Mouse (Mus musculus): ENCODE results near the gene Cdh20. TPM values are rescaled to one million over a fixed set of nuclear protein-coding genes. Genes with fewer than 3 reads are reported as not detected.
"Not testable (repeated sequence)": the region's sequence is repeated elsewhere in the genome, so short reads cannot be mapped to it uniquely, and the experiment has no call there.

Gene Cdh20
- polyA plus RNA-seq, 1 experiment from 2014 or later: 0.97 TPM

DNA sequence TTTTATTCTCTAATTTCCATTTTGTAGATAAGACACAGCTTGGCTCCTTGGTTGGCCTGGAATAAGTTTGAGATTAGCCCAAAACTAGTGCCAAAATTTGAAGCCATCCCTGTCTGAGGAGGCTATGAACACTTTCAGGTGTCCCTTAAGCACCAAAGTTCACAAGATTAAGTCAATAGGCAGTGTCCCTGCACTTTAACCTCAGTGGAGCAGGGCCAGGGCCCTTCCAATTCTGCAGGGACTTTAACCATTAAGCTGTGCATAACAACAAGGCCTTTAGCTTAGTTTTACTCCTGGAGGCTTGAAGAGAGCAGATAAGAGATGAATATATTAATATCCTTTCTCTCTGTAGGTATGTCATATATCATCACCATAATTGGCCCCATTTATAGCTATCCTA lies 170.8 kb downstream of the Cdh20 start:
- no peak overlapping the region for H3K4me2 ChIP-seq (replicated peaks; ENCODE audit: low read depth, low read length)
- H3K9ac ChIP-seq (ENCODE audit: low read depth, low read length): no peak overlapping the region
- no peaks in the 10 kb centered on the region for H3K36me3 ChIP-seq (ENCODE audit: control insufficient read depth, insufficient read depth, low read length)
- no peak overlapping the region for H3K27ac ChIP-seq (ENCODE audit: low read depth, low read length)
- no peaks in the 10 kb centered on the region for H3K27me3 ChIP-seq (ENCODE audit: control insufficient read depth, insufficient read depth, low read length)
- no peak overlapping the region for H3K4me3 ChIP-seq (ENCODE audit: low read depth, low read length)
- DNase-seq (ENCODE audit: low spot score): no peak
- ATAC-seq (ENCODE audit: low FRiP score): no peak
- H3K9me3 ChIP-seq (ENCODE audit: control insufficient read depth, low read length): no peaks in the 10 kb centered on the region
- no peaks in the 10 kb centered on the region for H3K4me1 ChIP-seq (replicated peaks; ENCODE audit: control insufficient read depth, insufficient read depth, low read length)

DNA sequence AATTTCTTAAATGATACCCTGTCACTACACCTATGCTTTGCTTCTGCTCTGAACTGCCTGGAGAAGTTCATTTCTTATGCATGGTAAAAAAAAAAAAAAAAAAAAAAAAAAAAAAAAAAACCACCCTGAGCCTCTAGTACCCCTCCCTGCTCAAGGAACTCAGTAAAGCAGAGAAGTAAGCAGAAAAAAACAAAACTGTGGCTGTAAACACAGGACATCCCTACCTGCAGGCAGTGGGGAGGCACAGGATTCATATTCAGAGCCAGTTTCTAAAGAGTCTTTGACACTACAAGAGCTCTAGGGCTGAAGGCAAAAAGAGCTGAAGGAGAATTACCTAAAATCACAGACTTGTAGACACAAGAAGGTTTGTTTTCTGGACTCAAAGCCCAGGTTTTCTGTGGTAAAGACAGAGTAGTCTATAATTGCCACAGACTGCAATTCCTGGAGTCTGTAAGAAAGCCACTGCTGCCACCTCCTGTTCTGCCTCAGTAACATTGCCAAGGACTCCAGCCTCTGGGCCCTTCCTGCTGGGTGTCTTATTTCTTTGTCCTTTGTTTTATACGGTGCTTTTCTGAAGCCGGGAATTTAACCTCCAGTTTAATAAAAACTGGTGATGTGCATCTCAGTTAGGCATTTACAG lies 176.3 kb downstream of the Cdh20 start:
- Histone ChIP-seq H3K9ac (ENCODE audit: low read depth, low read length) (no peak overlapping the region), H3K27me3 (ENCODE audit: control insufficient read depth, insufficient read depth, low read length) (no peaks in the 10 kb centered on the region), H3K4me3 (ENCODE audit: low read depth, low read length) (no peak overlapping the region), H3K36me3 (ENCODE audit: control insufficient read depth, insufficient read depth, low read length) (no peaks in the 10 kb centered on the region), H3K27ac (ENCODE audit: low read depth, low read length) (no peak overlapping the region), H3K4me2 (replicated peaks; ENCODE audit: low read depth, low read length) (no peak overlapping the region), H3K9me3 (ENCODE audit: control insufficient read depth, low read length) (no peaks in the 10 kb centered on the region), H3K4me1 (replicated peaks; ENCODE audit: control insufficient read depth, insufficient read depth, low read length) (no peaks in the 10 kb centered on the region)
- WGBS: 17% methylated on average over 2 of the region's 2 CpGs
- peak; percentile 66 for DNase-seq (ENCODE audit: low spot score)
- peak; percentile 86 for ATAC-seq (ENCODE audit: low FRiP score)

DNA sequence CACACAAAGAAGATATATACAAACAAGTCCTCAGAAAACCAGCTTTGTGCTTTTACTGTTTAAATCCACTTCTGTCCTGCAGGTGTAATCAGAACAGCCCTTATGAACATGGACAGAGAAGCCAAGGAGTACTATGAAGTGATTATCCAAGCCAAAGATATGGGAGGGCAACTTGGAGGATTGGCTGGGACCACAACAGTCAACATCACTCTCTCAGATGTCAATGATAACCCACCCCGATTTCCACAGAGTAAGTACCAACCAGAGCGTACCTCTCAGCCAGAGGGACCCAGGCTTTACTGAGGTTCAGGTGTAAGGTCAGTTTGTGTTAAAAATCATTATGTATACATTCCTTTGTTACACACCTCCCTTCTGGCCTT lies 176.8 kb downstream of the Cdh20 start:
- ATAC-seq (ENCODE audit: low FRiP score): no peak
- Histone ChIP-seq H3K27ac (ENCODE audit: low read depth, low read length) (no peak overlapping the region), H3K9ac (ENCODE audit: low read depth, low read length) (no peak overlapping the region), H3K9me3 (ENCODE audit: control insufficient read depth, low read length) (no peaks in the 10 kb centered on the region), H3K4me3 (ENCODE audit: low read depth, low read length) (no peak overlapping the region), H3K4me1 (replicated peaks; ENCODE audit: control insufficient read depth, insufficient read depth, low read length) (no peaks in the 10 kb centered on the region), H3K36me3 (ENCODE audit: control insufficient read depth, insufficient read depth, low read length) (no peaks in the 10 kb centered on the region), H3K4me2 (replicated peaks; ENCODE audit: low read depth, low read length) (no peak overlapping the region), H3K27me3 (ENCODE audit: control insufficient read depth, insufficient read depth, low read length) (no peaks in the 10 kb centered on the region)
- WGBS: 86% methylated on average over 2 of the region's 2 CpGs
- DNase-seq (ENCODE audit: low spot score): no peak

DNA sequence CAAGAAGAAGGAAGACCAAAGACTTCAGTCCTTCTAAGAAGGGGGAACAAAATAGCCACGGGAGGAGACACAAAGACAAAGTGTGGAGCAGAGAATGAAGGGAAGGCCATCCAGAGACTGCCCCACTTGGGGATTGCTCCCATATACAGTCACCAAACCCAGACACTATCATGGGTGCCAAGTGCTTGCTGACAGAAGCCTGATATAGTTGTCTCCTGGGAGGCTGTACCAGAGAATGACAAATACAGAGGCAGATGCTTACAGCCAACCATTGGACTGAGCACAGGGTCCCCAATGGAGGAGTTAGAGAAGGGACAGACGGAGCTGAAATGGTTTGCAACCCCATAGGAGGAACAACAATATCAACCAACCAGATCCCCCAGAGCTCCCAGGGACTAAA lies 181.3 kb downstream of the Cdh20 start:
- not testable (repeated sequence) for H3K4me3 ChIP-seq (ENCODE audit: low read depth, low read length); H3K9ac ChIP-seq (ENCODE audit: low read depth, low read length); DNase-seq (ENCODE audit: low spot score); H3K36me3 ChIP-seq (ENCODE audit: control insufficient read depth, insufficient read depth, low read length); H3K9me3 ChIP-seq (ENCODE audit: control insufficient read depth, low read length); H3K4me1 ChIP-seq (replicated peaks; ENCODE audit: control insufficient read depth, insufficient read depth, low read length); ATAC-seq (ENCODE audit: low FRiP score); H3K27ac ChIP-seq (ENCODE audit: low read depth, low read length); H3K27me3 ChIP-seq (ENCODE audit: control insufficient read depth, insufficient read depth, low read length); H3K4me2 ChIP-seq (replicated peaks; ENCODE audit: low read depth, low read length)
- 83% methylated on average over 2 of the region's 2 CpGs for WGBS

DNA sequence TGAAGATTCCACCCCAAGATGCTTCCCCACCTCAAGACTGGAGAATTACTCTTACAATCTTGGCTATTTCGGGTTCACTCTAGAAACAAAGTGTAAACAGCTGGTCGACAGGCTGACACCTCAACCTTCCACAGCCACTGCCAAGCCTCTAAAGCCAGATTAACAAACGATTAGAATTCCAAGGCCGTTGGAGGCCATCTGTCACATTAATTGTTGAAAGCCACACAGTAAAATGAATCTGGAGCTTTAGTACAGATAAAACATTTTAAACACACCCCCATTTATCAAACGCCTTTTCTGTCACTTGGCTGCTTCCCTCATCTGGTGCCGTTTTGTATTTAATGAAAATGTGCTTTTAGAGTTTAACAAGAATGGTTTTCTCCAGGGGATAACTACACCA lies 188.7 kb downstream of the Cdh20 start:
- ATAC-seq (ENCODE audit: low FRiP score): peak; percentile 75
- Histone ChIP-seq H3K27ac (ENCODE audit: low read depth, low read length) (no peak overlapping the region), H3K36me3 (ENCODE audit: control insufficient read depth, insufficient read depth, low read length) (no peaks in the 10 kb centered on the region), H3K4me1 (replicated peaks; ENCODE audit: control insufficient read depth, insufficient read depth, low read length) (no peaks in the 10 kb centered on the region), H3K27me3 (ENCODE audit: control insufficient read depth, insufficient read depth, low read length) (no peaks in the 10 kb centered on the region), H3K9me3 (ENCODE audit: control insufficient read depth, low read length) (no peaks in the 10 kb centered on the region), H3K4me3 (ENCODE audit: low read depth, low read length) (no peak overlapping the region), H3K9ac (ENCODE audit: low read depth, low read length) (no peak overlapping the region), H3K4me2 (replicated peaks; ENCODE audit: low read depth, low read length) (no peak overlapping the region)
- peak; percentile 45 for DNase-seq (ENCODE audit: low spot score)
- WGBS: 41% methylated on average over 6 of the region's 6 CpGs

DNA sequence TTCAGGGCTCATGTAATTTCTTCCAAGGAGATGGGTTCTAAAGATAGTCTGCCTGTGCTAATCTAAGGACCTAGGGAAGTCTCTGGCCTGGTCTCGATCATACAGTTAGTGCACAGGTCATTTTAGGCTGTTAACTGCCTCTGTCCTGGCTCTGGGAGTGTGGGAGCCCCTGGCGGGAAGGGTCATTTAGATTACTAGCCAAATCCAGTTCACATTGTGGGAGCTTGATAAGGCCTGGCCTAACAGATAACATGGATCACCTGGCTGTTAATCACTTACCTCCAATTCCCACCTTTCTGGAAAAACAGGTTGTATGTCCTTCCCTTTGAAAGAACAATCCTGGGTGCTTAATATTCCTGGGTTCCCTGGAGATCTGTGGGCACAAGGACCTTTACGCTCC lies 193.3 kb downstream of the Cdh20 start:
- DNase-seq (ENCODE audit: low spot score) (no peak), ATAC-seq (ENCODE audit: low FRiP score) (no peak)
- no peaks in the 10 kb centered on the region for H3K36me3 ChIP-seq (ENCODE audit: control insufficient read depth, insufficient read depth, low read length)
- H3K9ac ChIP-seq (ENCODE audit: low read depth, low read length): no peak overlapping the region
- H3K4me2 ChIP-seq (replicated peaks; ENCODE audit: low read depth, low read length): no peak overlapping the region
- WGBS: 87% methylated on average over 3 of the region's 3 CpGs
- no peak overlapping the region for H3K27ac ChIP-seq (ENCODE audit: low read depth, low read length)
- no peaks in the 10 kb centered on the region for H3K27me3 ChIP-seq (ENCODE audit: control insufficient read depth, insufficient read depth, low read length)
- no peaks in the 10 kb centered on the region for H3K4me1 ChIP-seq (replicated peaks; ENCODE audit: control insufficient read depth, insufficient read depth, low read length)
- no peak overlapping the region for H3K4me3 ChIP-seq (ENCODE audit: low read depth, low read length)
- H3K9me3 ChIP-seq (ENCODE audit: control insufficient read depth, low read length): no peaks in the 10 kb centered on the region

DNA sequence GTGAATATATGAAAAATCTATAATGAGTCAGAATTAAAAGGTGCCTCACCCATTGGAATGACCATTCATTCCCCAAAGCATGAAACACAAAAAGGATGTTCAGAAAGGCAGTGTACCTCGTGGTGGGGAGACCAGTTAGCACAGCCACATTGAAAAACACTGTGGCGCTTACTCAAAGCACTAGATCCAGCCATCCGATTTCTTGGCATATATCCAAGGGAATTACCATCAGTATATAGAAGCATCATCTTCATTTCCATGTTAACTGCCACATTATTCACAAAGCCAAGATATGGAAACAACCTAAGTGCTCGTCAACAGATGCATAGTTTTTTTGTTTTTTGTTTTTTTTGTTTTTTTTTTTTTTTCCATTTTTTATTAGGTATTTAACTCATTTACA lies 193.9 kb downstream of the Cdh20 start:
- 93% methylated on average over 4 of the region's 4 CpGs for WGBS
- no peak overlapping the region for H3K4me3 ChIP-seq (ENCODE audit: low read depth, low read length)
- H3K36me3 ChIP-seq (ENCODE audit: control insufficient read depth, insufficient read depth, low read length): no peaks in the 10 kb centered on the region
- no peaks in the 10 kb centered on the region for H3K4me1 ChIP-seq (replicated peaks; ENCODE audit: control insufficient read depth, insufficient read depth, low read length)
- H3K27me3 ChIP-seq (ENCODE audit: control insufficient read depth, insufficient read depth, low read length): no peaks in the 10 kb centered on the region
- H3K27ac ChIP-seq (ENCODE audit: low read depth, low read length): no peak overlapping the region
- DNase-seq (ENCODE audit: low spot score) (no peak), ATAC-seq (ENCODE audit: low FRiP score) (no peak)
- no peak overlapping the region for H3K9ac ChIP-seq (ENCODE audit: low read depth, low read length)
- no peak overlapping the region for H3K4me2 ChIP-seq (replicated peaks; ENCODE audit: low read depth, low read length)
- H3K9me3 ChIP-seq (ENCODE audit: control insufficient read depth, low read length): no peaks in the 10 kb centered on the region

DNA sequence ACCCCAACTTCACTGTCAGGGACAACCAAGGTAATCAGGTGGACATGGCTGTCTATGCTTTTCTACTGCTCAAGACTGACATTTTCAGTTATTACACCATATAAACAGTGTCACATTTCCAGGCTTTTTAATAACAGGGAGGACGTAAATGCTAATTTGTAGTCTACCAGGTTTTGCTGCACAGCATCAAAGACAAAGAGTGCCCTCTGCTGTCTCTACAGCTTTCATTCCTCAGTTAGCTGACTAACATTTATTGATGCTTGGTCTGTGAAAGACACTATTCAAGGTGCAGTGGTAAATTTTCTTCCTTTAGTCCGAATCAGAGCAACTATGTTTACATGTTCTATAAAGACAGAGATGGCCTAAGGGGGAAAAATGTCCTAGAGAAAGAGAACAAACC lies 210.7 kb downstream of the Cdh20 start:
- Histone ChIP-seq H3K4me1 (replicated peaks; ENCODE audit: control insufficient read depth, insufficient read depth, low read length) (no peaks in the 10 kb centered on the region), H3K27ac (ENCODE audit: low read depth, low read length) (no peak overlapping the region), H3K9ac (ENCODE audit: low read depth, low read length) (no peak overlapping the region), H3K36me3 (ENCODE audit: control insufficient read depth, insufficient read depth, low read length) (no peaks in the 10 kb centered on the region), H3K4me2 (replicated peaks; ENCODE audit: low read depth, low read length) (no peak overlapping the region), H3K9me3 (ENCODE audit: control insufficient read depth, low read length) (no peaks in the 10 kb centered on the region), H3K4me3 (ENCODE audit: low read depth, low read length) (no peak overlapping the region), H3K27me3 (ENCODE audit: control insufficient read depth, insufficient read depth, low read length) (no peaks in the 10 kb centered on the region)
- ATAC-seq (ENCODE audit: low FRiP score) (no peak), DNase-seq (ENCODE audit: low spot score) (no peak)
- 66% methylated on average over 2 of the region's 2 CpGs for WGBS

DNA sequence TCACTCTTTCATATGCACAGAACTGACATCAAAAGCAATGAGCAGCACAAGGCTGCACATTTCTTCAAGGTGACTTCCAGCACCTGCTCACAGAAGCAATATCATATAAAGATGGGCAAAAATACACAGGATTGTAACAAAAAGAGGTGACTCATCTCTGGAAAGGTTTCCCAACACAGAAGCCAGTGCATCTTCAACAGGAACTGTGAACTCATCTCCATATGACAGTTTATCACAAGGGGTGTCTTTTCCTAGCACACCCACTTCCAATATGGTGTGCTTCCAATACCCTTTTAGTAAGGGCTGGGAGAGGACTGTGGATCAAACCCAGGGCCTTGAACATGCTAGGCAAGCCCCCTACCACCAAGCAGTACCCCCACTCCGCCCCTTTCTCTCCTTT lies 211.9 kb downstream of the Cdh20 start:
- DNase-seq (ENCODE audit: low spot score) (no peak), ATAC-seq (ENCODE audit: low FRiP score) (no peak)
- H3K27ac ChIP-seq (ENCODE audit: low read depth, low read length): no peak overlapping the region
- 85% methylated on average over 1 of the region's 1 CpGs for WGBS
- no peak overlapping the region for H3K9ac ChIP-seq (ENCODE audit: low read depth, low read length)
- H3K4me3 ChIP-seq (ENCODE audit: low read depth, low read length): no peak overlapping the region
- no peaks in the 10 kb centered on the region for H3K9me3 ChIP-seq (ENCODE audit: control insufficient read depth, low read length)
- H3K36me3 ChIP-seq (ENCODE audit: control insufficient read depth, insufficient read depth, low read length): no peaks in the 10 kb centered on the region
- no peaks in the 10 kb centered on the region for H3K4me1 ChIP-seq (replicated peaks; ENCODE audit: control insufficient read depth, insufficient read depth, low read length)
- no peak overlapping the region for H3K4me2 ChIP-seq (replicated peaks; ENCODE audit: low read depth, low read length)
- no peaks in the 10 kb centered on the region for H3K27me3 ChIP-seq (ENCODE audit: control insufficient read depth, insufficient read depth, low read length)
